Mouse (Mus musculus) ovary, adult 10 weeks (tissue): Measurements from ENCODE around the gene Fam32a. TPM values are rescaled to one million over a fixed set of nuclear protein-coding genes. Genes with fewer than 3 reads are reported as not detected.

Experiments
- polyA plus RNA-seq: library from polyadenylated mRNA; stranded (reverse); fragments of 350-450 nt; fragmentation: Illumina TruSeq; extraction: RNeasy Lipid Tissue Mini Kit (QIAGEN cat#74804); gene quantifications from one replicate; pipeline ENCODE4 v1.2.3, GENCODE M21; 2014

Fam32a gene
- 71.7 TPM for polyA plus RNA-seq

DNA sequence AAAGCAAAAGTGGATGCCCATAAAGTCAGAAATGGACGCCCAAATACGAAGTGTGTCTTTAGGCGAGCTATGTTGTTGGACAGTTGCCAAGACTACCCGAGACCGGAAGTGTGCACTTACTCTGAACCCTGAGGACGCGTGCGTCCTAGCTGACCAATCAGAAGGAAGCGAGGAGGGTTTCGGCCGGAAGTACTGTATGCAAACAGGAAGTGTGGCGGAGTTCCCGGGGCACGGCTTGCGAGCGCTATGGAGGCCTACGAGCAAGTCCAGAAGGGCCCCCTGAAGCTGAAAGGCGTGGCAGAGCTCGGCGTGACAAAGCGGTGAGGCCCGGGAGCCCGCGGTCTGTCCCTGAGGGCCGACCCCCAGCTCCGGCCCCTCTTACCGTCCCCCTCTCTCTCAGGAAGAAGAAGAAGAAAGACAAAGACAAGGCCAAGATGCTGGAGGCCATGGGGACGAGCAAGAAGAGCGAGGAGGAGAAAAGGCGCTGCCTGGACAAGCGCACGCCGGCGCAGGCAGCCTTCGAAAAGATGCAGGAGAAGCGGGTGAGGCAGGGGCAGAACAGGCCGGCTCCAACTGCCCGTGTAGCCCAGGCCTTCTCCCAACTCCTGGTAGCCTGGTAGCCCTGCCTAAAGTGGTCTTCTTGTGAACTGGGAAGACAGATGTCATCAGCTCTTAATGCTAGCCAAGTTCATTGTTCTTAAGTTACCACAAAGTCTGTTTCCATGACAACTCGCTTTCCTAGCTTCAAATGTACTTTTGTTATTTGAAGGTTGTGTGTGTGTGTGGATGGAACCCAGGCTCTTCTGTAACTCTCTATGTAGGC lies at the start of gene Fam32a:
Fam32a (plus strand) TSS at position 190 of the 823 bp plus-strand sequence.

DNA sequence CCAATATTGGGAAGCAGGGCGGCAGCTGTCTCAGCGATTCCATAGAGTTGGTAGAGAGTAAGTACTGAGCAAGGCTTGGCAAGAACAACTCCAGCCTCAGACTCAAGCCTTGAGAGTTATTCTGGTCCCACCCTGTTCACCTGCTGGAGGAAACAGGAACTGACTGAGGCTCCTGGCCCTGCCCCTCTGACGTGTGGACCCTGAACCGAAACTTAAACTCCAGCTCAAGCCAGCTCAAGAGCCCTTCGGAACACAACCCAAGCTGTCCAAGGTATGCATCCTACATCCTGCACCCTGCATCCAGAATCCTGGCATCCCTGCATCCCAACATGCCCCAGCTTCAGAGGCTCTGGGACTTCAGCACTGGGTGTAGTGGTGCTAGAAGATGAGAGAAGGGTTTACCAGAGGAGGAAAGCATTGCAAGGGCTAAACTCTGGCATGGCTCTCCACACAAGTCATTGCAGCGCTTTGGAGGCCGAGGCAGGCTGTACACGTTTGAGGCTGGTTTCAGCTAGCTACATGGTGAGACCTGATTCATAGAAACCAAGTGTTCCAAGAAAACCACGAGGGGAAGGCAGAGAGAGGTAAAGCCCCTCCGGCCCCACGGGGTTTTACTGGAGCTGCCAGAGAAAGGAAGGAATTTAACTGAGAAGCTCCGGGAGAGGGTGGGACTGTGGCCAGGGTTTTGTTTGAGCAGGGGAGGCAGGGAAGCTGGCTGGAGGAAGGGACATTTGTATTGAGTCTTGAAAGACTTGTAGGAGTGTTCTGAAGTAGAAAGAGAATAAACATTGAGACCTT lies 29.9 kb upstream of the Fam32a start, which contains the start of gene Hsh2d:
Hsh2d (plus strand) TSS at position 222 of the 798 bp plus-strand sequence.

DNA sequence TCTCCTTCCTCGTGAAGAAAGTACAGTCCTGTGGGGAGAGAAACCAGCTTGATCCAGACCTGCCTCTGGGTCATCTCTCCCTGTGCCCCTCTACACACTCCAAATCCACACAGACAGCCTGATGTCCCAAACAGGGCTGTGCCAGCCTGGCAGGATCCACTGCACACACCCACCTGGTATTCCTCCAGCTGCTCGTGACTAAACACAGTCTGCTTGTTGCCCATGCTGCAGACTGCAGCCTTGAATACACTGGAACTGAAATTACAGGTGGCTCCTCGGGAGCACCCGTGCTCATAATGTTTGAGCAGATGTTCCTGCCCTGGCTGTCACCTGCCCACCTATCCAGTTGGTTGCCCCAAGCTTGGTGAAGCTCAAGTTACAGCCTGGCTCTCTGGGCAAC lies 6.8 kb upstream of the Fam32a start, which contains the start of gene Cib3:
Cib3 (minus strand) TSS at position 87 of the 400 bp plus-strand sequence.

DNA sequence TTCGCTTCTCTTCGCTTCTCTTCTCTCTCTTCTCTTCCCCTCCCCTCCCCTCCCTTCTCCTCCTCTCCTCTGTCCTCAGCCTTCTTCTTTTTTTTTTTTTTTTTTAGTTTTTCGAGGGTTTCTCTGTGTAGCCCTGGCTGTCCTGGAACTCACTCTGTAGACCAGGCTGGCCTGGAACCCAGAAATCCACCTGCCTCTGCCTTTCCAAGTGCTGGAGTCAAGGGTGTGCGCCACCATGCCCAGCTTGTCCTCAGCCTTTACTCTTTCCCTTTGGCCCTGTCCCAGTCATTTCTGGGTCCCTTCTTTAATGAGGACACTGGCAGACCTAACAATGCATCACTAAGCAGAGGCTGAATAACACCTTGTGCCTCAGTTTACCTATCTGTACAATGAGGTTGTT lies 6.0 kb upstream of the Fam32a start, which contains the start of gene Gm11034:
Gm11034 (minus strand) TSS at position 101 of the 400 bp plus-strand sequence.

DNA sequence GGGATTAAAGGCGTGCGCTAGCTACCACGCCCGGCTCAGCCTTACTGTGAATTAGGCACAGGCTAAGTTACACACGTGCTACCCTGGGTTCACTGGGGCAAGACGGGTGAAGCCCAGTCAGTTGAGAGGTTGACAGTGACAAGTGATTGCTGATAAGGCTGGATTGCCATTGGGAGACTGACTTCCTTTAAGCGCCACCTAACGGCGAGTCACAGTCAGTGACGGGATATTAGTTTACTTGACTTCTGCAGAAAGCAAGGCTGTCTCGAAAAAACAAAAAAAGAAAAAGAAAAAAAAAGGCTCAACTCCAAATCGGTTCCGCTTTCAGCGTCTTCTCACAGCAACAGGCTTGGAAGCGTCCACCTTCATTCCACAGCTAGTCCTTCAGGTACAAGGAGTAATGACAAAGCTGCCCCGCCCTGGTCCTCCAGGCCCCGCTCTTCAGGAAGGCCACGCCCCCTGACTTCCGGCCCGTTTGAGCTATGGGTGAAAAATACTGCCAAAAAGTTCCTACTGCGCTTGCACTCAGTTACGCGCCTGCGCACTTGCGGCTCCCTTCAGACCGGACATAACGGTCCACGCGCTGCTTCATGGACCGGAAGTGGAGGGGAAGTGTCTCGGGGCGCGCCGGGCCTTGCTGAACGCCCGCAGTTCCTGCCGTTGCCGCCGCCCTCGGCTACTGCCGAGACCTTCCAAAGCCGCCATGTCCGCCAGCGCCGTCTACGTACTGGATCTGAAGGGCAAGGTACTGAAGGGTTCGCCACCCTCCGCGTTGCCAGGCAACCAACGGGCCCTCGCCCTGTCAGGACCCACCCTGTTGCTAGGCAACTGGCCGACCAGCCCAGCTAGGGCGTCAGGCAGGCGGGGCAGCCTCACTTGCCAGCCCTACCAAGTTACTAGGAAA lies 20.2 kb downstream of the Fam32a start, which contains the start of gene Ap1m1:
Ap1m1 (plus strand) TSS at position 520 of the 904 bp plus-strand sequence.

Other genes starting within 250 kb of the Fam32a start
- not detected for gene Cyp4f18, start 210.1 kb upstream of the Fam32a start, polyA plus RNA-seq
- gene Olfr372, start 178.5 kb upstream of the Fam32a start, polyA plus RNA-seq = not detected
- gene Olfr373, start 136.6 kb upstream of the Fam32a start, polyA plus RNA-seq = not detected
- gene Olfr374, start 112.7 kb upstream of the Fam32a start, polyA plus RNA-seq = not detected
- gene Tpm4, start 84.8 kb upstream of the Fam32a start, polyA plus RNA-seq = 645 TPM
- gene Rab8a, start 58.5 kb upstream of the Fam32a start, polyA plus RNA-seq = 45.2 TPM
- not detected for gene Hsh2d, start 30.1 kb upstream of the Fam32a start, polyA plus RNA-seq
- gene Cib3, start 6.9 kb upstream of the Fam32a start, polyA plus RNA-seq = not detected
- not detected for gene Gm11034, start 6.1 kb upstream of the Fam32a start, polyA plus RNA-seq
- gene Ap1m1, start 20.3 kb downstream of the Fam32a start, polyA plus RNA-seq = 17.5 TPM
- 3.6 TPM for gene Gm10282, start 85.5 kb downstream of the Fam32a start, polyA plus RNA-seq
- gene Klf2, start 99.3 kb downstream of the Fam32a start, polyA plus RNA-seq = 13.2 TPM
- 37.0 TPM for gene Eps15l1, start 201.7 kb downstream of the Fam32a start, polyA plus RNA-seq
- 5.4 TPM for gene Calr3, start 224.1 kb downstream of the Fam32a start, polyA plus RNA-seq
- 0.80 TPM for gene 1700030K09Rik, start 224.2 kb downstream of the Fam32a start, polyA plus RNA-seq